Mouse (Mus musculus) cerebellum, adult 2 months (tissue): Measurements from ENCODE around the gene Gtf2f2. TPM values are rescaled to one million over a fixed set of nuclear protein-coding genes. Genes with fewer than 3 reads are reported as not detected.

Experiments
- DNase-seq, 2 experiments: peaks; one replicate each; pipeline ENCODE4 v3.0.0; 2021
- H3K27ac ChIP-seq: fragments of 200-500 bp; 2 replicates; pipeline ENCODE4 v1.5.1; 2012; ENCODE audit warnings: low read length, control low read depth, inconsistent platforms; ENCODE audit not compliant: insufficient read depth
- H3K27me3 ChIP-seq: fragments of 200-500 bp; 2 replicates; pipeline ENCODE4 v1.6.1; 2012; ENCODE audit warnings: inconsistent platforms, mild to moderate bottlenecking, low read length, moderate library complexity; ENCODE audit not compliant: control insufficient read depth, insufficient read depth
- H3K4me1 ChIP-seq: fragments of 200-500 bp; 2 replicates; pipeline ENCODE4 v1.6.1; 2011; ENCODE audit warnings: low read length; ENCODE audit not compliant: control insufficient read depth, insufficient read depth
- H3K4me3 ChIP-seq: fragments of 200-500 bp; replicated peaks from 2 replicates; pipeline ENCODE3; 2011; ENCODE audit warnings: mild to moderate bottlenecking, low read depth, low read length, control low read depth; ENCODE audit not compliant: insufficient read depth
- CTCF ChIP-seq: fragments of 200-500 bp; IDR thresholded peaks from 2 replicates; pipeline ENCODE4 v1.5.1; 2011; ENCODE audit warnings: low read depth, mild to moderate bottlenecking, control low read depth, low read length, moderate library complexity, borderline replicate concordance; ENCODE audit not compliant: insufficient read depth
- POLR2A ChIP-seq: fragments of 200-500 bp; IDR thresholded peaks from 2 replicates; pipeline ENCODE4 v1.6.1; 2011; ENCODE audit warnings: low read length, control low read depth, borderline replicate concordance; ENCODE audit not compliant: insufficient read depth
- WGBS: fragments of 180-500 bp; shearing (Covaris S2); methylation state at CpG from one replicate; pipeline ENCODE4 v1.1.7; 2018; 5-methylcytosine and 5-hydroxymethylcytosine counted together
- polyA plus RNA-seq: library from polyadenylated mRNA; depleted of rRNA; stranded (reverse); fragments of >200 nt; gene quantifications from 2 replicates; pipeline ENCODE4 v1.2.3, GENCODE M21; 2012

Gene Gtf2f2
- polyA plus RNA-seq, 1 experiment: 12.9 TPM

DNA sequence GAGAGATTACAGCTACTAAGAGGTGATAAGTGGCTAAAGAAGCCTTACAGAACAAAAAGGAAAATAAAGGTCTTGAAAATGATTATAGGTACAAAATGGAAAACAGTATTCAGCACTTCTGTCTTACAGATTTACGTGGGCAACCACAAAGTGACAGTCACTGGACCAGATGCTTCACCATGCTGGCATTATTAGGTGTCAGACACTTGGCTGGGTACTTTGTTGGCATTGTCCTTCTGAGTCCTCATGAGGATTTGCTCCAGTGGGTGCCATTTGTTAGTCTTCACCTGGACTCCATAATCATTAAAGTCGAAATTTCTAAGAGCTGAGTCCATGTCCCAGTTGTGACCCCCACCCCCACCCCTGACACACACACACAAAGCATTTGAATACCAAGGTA, 3.7 kb upstream of the Gtf2f2 start:
- H3K27me3 ChIP-seq: no peaks in the 10 kb centered on the region
- no peak overlapping the region for H3K27ac ChIP-seq
- no peak for DNase-seq
- 13% methylated on average over 2 of the region's 2 CpGs for WGBS
- H3K4me1 ChIP-seq: no peaks in the 10 kb centered on the region
- no peak for TF ChIP-seq CTCF
- H3K4me3 ChIP-seq: no peak overlapping the region

GRCm38 (mm10) chr14:76011062-76011457, 395 bp upstream of the Gtf2f2 start:
- WGBS: 18% methylated on average over 7 of the region's 7 CpGs
- peak overlapping the region; percentile 95 for H3K4me3 ChIP-seq
- H3K27me3 ChIP-seq: no peaks in the 10 kb centered on the region
- H3K4me1 ChIP-seq: no peaks in the 10 kb centered on the region; the same call in 1 of the 2 replicates
- H3K27ac ChIP-seq: no peak overlapping the region
- TF ChIP-seq POLR2A: no peak
- TF ChIP-seq CTCF: no peak
- DNase-seq: no peak

DNA sequence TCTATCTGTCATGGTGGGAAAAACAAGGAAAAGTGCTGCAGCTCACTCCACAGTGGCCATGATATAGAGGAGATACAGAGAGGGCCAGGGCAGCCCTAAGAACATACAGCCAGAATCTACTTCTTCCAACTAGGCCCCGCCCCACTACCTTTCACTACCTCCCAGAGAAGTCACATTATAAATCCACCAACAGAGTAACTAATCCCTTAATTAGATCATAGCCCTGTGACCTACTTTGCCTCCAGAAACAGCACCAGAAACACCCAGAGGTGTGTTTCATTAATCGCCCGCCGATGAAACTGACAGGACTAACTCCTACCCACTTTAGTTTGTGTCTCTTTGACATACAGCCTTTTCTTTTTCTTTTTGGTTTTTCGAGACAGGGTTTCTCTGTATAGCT, 1.5 kb downstream of the Gtf2f2 start:
- no peak for DNase-seq
- Histone ChIP-seq H3K4me1 (no peaks in the 10 kb centered on the region; the same call in 1 of the 2 replicates), H3K27me3 (no peaks in the 10 kb centered on the region), H3K4me3 (no peak overlapping the region), H3K27ac (no peak overlapping the region)
- TF ChIP-seq CTCF: no peak
- no peak for TF ChIP-seq POLR2A
- 87% methylated on average over 5 of the region's 5 CpGs for WGBS

GRCm38 (mm10) chr14:76008174-76008573, 2.5 kb downstream of the Gtf2f2 start:
- H3K27ac ChIP-seq: no peak overlapping the region
- H3K4me1 ChIP-seq: no peaks in the 10 kb centered on the region; the same call in 1 of the 2 replicates
- WGBS: 100% methylated on average over 1 of the region's 1 CpGs
- H3K4me3 ChIP-seq: no peak overlapping the region
- no peaks in the 10 kb centered on the region for H3K27me3 ChIP-seq
- DNase-seq: no peak
- TF ChIP-seq POLR2A (no peak), CTCF (no peak)

- Histone ChIP-seq H3K27me3 (no peaks in the 10 kb centered on the region), H3K4me3 (no peak overlapping the region), H3K4me1 (no peaks in the 10 kb centered on the region; the same call in 1 of the 2 replicates), H3K27ac (no peak overlapping the region)
- TF ChIP-seq POLR2A: no peak
- no peak for TF ChIP-seq CTCF
- WGBS: 88% methylated on average over 4 of the region's 4 CpGs
- no peak for DNase-seq
Observed at GRCm38 (mm10) chr14:76005011-76005410, 5.7 kb downstream of the Gtf2f2 start.

DNA sequence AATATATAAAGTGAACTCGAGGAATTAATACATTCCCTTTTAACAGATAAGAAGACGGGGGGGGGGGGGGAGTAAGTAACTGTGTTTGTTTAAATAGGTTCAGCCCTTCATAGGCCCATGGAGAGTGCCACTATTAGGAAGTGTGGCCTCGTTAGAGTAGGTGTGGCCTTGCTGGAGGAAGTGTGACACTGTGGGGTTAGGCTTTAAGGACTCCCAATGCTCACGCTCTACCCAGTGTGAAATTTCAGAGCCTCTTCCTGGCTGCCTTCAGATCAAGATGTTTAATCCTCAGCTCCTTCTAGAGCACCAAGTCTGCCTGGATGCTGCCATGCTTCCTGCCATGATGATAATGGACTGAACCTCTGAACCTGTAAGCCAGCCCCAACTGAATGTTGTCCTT, 8.9 kb downstream of the Gtf2f2 start:
- no peaks in the 10 kb centered on the region for H3K27me3 ChIP-seq
- no peaks in the 10 kb centered on the region for H3K4me1 ChIP-seq
- H3K4me3 ChIP-seq: no peak overlapping the region
- TF ChIP-seq CTCF (no peak), POLR2A (no peak)
- H3K27ac ChIP-seq: no peak overlapping the region
- 86% methylated on average over 4 of the region's 4 CpGs for whole genome bisulfite sequencing
- no peak for DNase-seq

- Histone ChIP-seq H3K4me1 (no peaks in the 10 kb centered on the region), H3K4me3 (no peak overlapping the region), H3K27me3 (no peaks in the 10 kb centered on the region), H3K27ac (no peak overlapping the region)
- WGBS: 40% methylated on average over 1 of the region's 1 CpGs
- TF ChIP-seq POLR2A (no peak), CTCF (no peak)
- DNase-seq: no peak
Observed at GRCm38 (mm10) chr14:75998082-75998481, 12.6 kb downstream of the Gtf2f2 start.

DNA sequence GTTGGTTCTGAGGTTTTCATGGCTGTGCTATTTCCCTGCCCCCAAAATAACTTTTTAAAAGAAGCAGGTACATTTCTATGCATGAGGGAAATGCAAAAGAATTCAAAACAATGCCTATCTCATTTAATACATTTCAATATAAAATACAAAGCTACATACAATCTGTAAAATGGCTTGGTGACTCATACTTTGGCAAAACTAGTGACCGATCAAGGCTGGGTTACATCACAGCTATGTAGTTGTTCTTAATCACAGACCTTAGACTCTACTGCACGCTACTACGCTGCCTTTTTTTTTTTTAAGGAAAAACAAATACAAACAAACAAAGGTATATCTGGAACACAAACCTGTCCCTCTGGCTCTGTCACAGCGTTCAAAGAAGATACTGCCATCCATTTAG, 18.3 kb downstream of the Gtf2f2 start:
- H3K27ac ChIP-seq: no peak overlapping the region
- H3K4me1 ChIP-seq: no peaks in the 10 kb centered on the region
- WGBS: 92% methylated on average over 4 of the region's 4 CpGs
- TF ChIP-seq CTCF (no peak), POLR2A (no peak)
- no peak overlapping the region for H3K4me3 ChIP-seq
- H3K27me3 ChIP-seq: no peaks in the 10 kb centered on the region
- no peak for DNase-seq
